Mouse (Mus musculus): ENCODE measurements around the gene Vangl1. TPM values are rescaled to one million over a fixed set of nuclear protein-coding genes. Genes with fewer than 3 reads are reported as not detected.

Gene Vangl1
- polyA plus RNA-seq, 1 experiment from 2014 or later, result 9.0 TPM

DNA sequence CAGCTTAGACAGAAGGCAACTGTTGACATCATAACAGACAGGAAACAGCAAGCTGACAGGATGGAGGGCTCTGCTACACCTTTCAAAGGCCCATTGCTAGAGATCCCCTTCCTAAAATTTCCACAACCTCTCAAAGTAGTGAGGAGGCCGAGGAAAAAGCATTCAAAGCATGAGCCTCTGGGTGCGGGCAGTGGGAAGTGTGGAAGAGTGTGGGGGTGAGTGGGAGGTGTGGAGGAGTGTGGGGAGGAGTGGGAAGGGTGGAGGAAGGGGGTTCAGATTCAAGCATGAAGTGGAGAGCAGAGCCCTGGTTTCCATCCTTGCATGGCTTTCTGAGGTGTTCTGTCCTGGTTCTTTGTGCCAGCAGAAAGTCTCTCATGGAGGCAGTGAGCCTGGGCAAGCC is 13.8 kb upstream of the Vangl1 start:
- H3K9me3 ChIP-seq (ENCODE audit: control insufficient read depth, low read length), result no peaks in the 10 kb centered on the region
- no peak for ATAC-seq (ENCODE audit: low FRiP score)
- WGBS, result 89% methylated on average over 2 of the region's 2 CpGs

GRCm38 (mm10) chr3:102214736-102215135 is 10.2 kb upstream of the Vangl1 start:
- Histone ChIP-seq H3K27ac (no peak overlapping the region), H3K27me3 (ENCODE audit: control insufficient read depth, insufficient read depth, low read length) (no peaks in the 10 kb centered on the region), H3K9ac (no peak overlapping the region), H3K36me3 (replicated peaks; ENCODE audit: control insufficient read depth, insufficient read depth) (no peaks in the 10 kb centered on the region), H3K4me3 (replicated peaks; ENCODE audit: low read length) (no peak overlapping the region), H3K4me2 (replicated peaks) (no peak overlapping the region), H3K4me1 (replicated peaks; ENCODE audit: control insufficient read depth, insufficient read depth, low read length) (no peaks in the 10 kb centered on the region), H3K9me3 (ENCODE audit: control insufficient read depth, low read length) (no peaks in the 10 kb centered on the region)
- WGBS, result 90% methylated on average over 4 of the region's 4 CpGs
- ATAC-seq (ENCODE audit: low FRiP score) (no peak), DNase-seq (ENCODE audit: low spot score) (no peak)

More for the DNA sequence above, 13.8 kb upstream of the Vangl1 start:
- Histone ChIP-seq H3K4me1 (replicated peaks; ENCODE audit: control insufficient read depth, insufficient read depth, low read length) (no peaks in the 10 kb centered on the region), H3K4me3 (replicated peaks; ENCODE audit: low read length) (no peak overlapping the region), H3K9ac (no peak overlapping the region), H3K4me2 (replicated peaks) (no peak overlapping the region), H3K36me3 (replicated peaks; ENCODE audit: control insufficient read depth, insufficient read depth) (no peaks in the 10 kb centered on the region), H3K27me3 (ENCODE audit: control insufficient read depth, insufficient read depth, low read length) (no peaks in the 10 kb centered on the region), H3K27ac (no peak overlapping the region)
- DNase-seq (ENCODE audit: low spot score), result no peak

- no peak overlapping the region for H3K27ac ChIP-seq
- H3K4me3 ChIP-seq (replicated peaks; ENCODE audit: low read length), result no peak overlapping the region
- ATAC-seq (ENCODE audit: low FRiP score) (no peak), DNase-seq (ENCODE audit: low spot score) (no peak)
- no peaks in the 10 kb centered on the region for H3K9me3 ChIP-seq (ENCODE audit: control insufficient read depth, low read length)
- H3K27me3 ChIP-seq (ENCODE audit: control insufficient read depth, insufficient read depth, low read length), result no peaks in the 10 kb centered on the region
- no peak overlapping the region for H3K4me2 ChIP-seq (replicated peaks)
- WGBS, result 76% methylated on average over 4 of the region's 4 CpGs
- H3K4me1 ChIP-seq (replicated peaks; ENCODE audit: control insufficient read depth, insufficient read depth, low read length), result no peaks in the 10 kb centered on the region
- no peaks in the 10 kb centered on the region for H3K36me3 ChIP-seq (replicated peaks; ENCODE audit: control insufficient read depth, insufficient read depth)
- H3K9ac ChIP-seq, result no peak overlapping the region
These were observed 9.8 kb upstream of the Vangl1 start for GRCm38 (mm10) chr3:102214299-102214698.

- no peak overlapping the region for H3K4me3 ChIP-seq (replicated peaks; ENCODE audit: low read length)
- H3K4me2 ChIP-seq (replicated peaks), result no peak overlapping the region
- 58% methylated on average over 6 of the region's 6 CpGs for WGBS
- ATAC-seq (ENCODE audit: low FRiP score), result no peak
- H3K9me3 ChIP-seq (ENCODE audit: control insufficient read depth, low read length), result no peaks in the 10 kb centered on the region
- no peaks in the 10 kb centered on the region for H3K27me3 ChIP-seq (ENCODE audit: control insufficient read depth, insufficient read depth, low read length)
- no peak overlapping the region for H3K27ac ChIP-seq
- no peak for DNase-seq (ENCODE audit: low spot score)
- H3K4me1 ChIP-seq (replicated peaks; ENCODE audit: control insufficient read depth, insufficient read depth, low read length), result no peaks in the 10 kb centered on the region
- H3K9ac ChIP-seq, result no peak overlapping the region
- H3K36me3 ChIP-seq (replicated peaks; ENCODE audit: control insufficient read depth, insufficient read depth), result no peaks in the 10 kb centered on the region
These were observed 8.4 kb upstream of the Vangl1 start for GRCm38 (mm10) chr3:102212896-102213295.

DNA sequence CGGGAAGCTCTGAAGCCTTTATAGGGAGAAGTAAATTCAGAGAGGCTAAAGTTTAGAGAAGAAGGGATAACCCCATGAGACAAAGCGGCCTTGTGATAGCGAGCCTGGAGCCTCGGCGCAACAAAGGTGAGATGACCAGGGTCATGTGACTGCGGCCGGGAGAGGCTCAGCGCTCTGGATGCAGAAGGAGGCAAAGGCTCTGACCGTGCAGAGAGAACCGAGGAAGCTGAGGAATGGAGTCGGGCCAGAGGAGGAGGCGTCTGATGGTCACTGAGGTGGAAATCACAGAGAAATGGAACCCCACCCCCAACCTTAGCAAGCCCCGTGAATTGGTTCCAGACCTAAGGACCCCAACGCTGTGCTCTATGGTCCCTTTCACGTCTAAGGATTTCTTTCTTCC is 7.8 kb upstream of the Vangl1 start:
- no peak for DNase-seq (ENCODE audit: low spot score)
- no peaks in the 10 kb centered on the region for H3K36me3 ChIP-seq (replicated peaks; ENCODE audit: control insufficient read depth, insufficient read depth)
- H3K4me3 ChIP-seq (replicated peaks; ENCODE audit: low read length), result no peak overlapping the region
- H3K27ac ChIP-seq, result no peak overlapping the region
- no peaks in the 10 kb centered on the region for H3K9me3 ChIP-seq (ENCODE audit: control insufficient read depth, low read length)
- H3K9ac ChIP-seq, result no peak overlapping the region
- no peaks in the 10 kb centered on the region for H3K27me3 ChIP-seq (ENCODE audit: control insufficient read depth, insufficient read depth, low read length)
- no peak overlapping the region for H3K4me2 ChIP-seq (replicated peaks)
- ATAC-seq (ENCODE audit: low FRiP score), result no peak
- 85% methylated on average over 15 of the region's 15 CpGs for WGBS
- no peaks in the 10 kb centered on the region for H3K4me1 ChIP-seq (replicated peaks; ENCODE audit: control insufficient read depth, insufficient read depth, low read length)

DNA sequence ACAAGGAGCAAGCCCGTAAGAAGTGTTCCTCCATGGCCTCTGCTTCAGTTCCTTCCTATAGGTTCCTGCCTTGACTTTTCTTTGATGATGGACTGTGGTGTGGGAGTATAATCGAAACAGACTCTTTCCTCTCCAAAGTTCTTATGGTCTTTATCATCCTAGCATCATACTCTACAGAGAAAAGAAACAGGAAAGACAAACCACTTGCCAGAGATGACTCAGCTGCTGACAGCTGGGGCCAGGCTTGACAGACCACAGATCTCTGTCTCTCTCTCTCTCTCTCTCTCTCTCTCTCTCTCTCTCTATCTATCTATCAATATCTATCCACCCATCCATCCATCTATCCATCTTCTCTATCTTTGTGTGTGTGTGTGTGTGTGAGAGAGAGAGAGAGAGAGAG is 6.8 kb upstream of the Vangl1 start:
- DNase-seq (ENCODE audit: low spot score) (no peak), ATAC-seq (ENCODE audit: low FRiP score) (no peak)
- Histone ChIP-seq H3K9ac (no peak overlapping the region), H3K36me3 (replicated peaks; ENCODE audit: control insufficient read depth, insufficient read depth) (no peaks in the 10 kb centered on the region), H3K4me2 (replicated peaks) (no peak overlapping the region), H3K4me3 (replicated peaks; ENCODE audit: low read length) (no peak overlapping the region), H3K27me3 (ENCODE audit: control insufficient read depth, insufficient read depth, low read length) (peaks cover 6% of the 10 kb centered on the region; the same call in 1 of the 2 replicates), H3K27ac (no peak overlapping the region), H3K4me1 (replicated peaks; ENCODE audit: control insufficient read depth, insufficient read depth, low read length) (no peaks in the 10 kb centered on the region), H3K9me3 (ENCODE audit: control insufficient read depth, low read length) (no peaks in the 10 kb centered on the region)
- 90% methylated on average over 2 of the region's 2 CpGs for WGBS

GRCm38 (mm10) chr3:102210775-102211174 is 6.3 kb upstream of the Vangl1 start:
- ATAC-seq (ENCODE audit: low FRiP score), result no peak

GRCm38 (mm10) chr3:102208861-102209260 is 4.4 kb upstream of the Vangl1 start:
- Histone ChIP-seq H3K4me1 (replicated peaks; ENCODE audit: control insufficient read depth, insufficient read depth, low read length) (peaks cover 11% of the 10 kb centered on the region; the same call in 1 of the 2 replicates), H3K9me3 (ENCODE audit: control insufficient read depth, low read length) (no peaks in the 10 kb centered on the region), H3K27ac (no peak overlapping the region), H3K4me3 (replicated peaks; ENCODE audit: low read length) (no peak overlapping the region), H3K9ac (no peak overlapping the region), H3K36me3 (replicated peaks; ENCODE audit: control insufficient read depth, insufficient read depth) (no peaks in the 10 kb centered on the region), H3K27me3 (ENCODE audit: control insufficient read depth, insufficient read depth, low read length) (peaks cover 16% of the 10 kb centered on the region; the same call in 1 of the 2 replicates), H3K4me2 (replicated peaks) (no peak overlapping the region)
- DNase-seq (ENCODE audit: low spot score) (no peak), ATAC-seq (ENCODE audit: low FRiP score) (no peak)
- 81% methylated on average over 6 of the region's 6 CpGs for whole genome bisulfite sequencing

More at GRCm38 (mm10) chr3:102210775-102211174, 6.3 kb upstream of the Vangl1 start:
- H3K4me3 ChIP-seq (replicated peaks; ENCODE audit: low read length), result no peak overlapping the region
- no peaks in the 10 kb centered on the region for H3K9me3 ChIP-seq (ENCODE audit: control insufficient read depth, low read length)
- H3K4me2 ChIP-seq (replicated peaks), result no peak overlapping the region
- H3K4me1 ChIP-seq (replicated peaks; ENCODE audit: control insufficient read depth, insufficient read depth, low read length), result no peaks in the 10 kb centered on the region
- no peak for DNase-seq (ENCODE audit: low spot score)
- no peaks in the 10 kb centered on the region for H3K36me3 ChIP-seq (replicated peaks; ENCODE audit: control insufficient read depth, insufficient read depth)
- no peak overlapping the region for H3K27ac ChIP-seq
- H3K27me3 ChIP-seq (ENCODE audit: control insufficient read depth, insufficient read depth, low read length), result peaks cover 11% of the 10 kb centered on the region; the same call in 1 of the 2 replicates
- 71% methylated on average over 3 of the region's 3 CpGs for WGBS
- no peak overlapping the region for H3K9ac ChIP-seq

DNA sequence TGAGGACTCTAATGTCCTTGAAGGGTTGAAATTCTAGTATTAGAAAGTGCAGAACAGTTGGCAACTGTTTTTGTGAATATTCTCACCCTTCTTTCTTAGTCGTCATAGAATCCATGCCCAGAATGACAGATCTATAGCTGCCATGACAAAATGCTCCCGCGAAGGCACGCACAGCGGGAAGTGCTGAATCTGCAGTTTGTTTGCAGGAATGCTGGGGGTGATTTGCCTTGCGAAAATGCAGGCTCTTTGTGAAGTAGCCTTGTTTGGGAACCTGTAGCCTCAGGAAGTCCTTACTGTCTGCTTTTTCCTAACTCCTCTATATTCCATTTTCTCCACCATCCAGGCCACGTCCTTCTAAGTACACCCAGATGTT is 951 bp upstream of the Vangl1 start:
- Histone ChIP-seq H3K27me3 (ENCODE audit: control insufficient read depth, insufficient read depth, low read length) (peaks cover 38% of the 10 kb centered on the region), H3K4me2 (replicated peaks) (peak overlapping the region; percentile 100), H3K4me1 (replicated peaks; ENCODE audit: control insufficient read depth, insufficient read depth, low read length) (peaks cover 23% of the 10 kb centered on the region), H3K27ac (0 out of 2 replicates have a peak overlapping the region, but pooled peaks have one; percentile 7), H3K4me3 (replicated peaks; ENCODE audit: low read length) (no peak overlapping the region; the same call in 1 of the 2 replicates), H3K36me3 (replicated peaks; ENCODE audit: control insufficient read depth, insufficient read depth) (no peaks in the 10 kb centered on the region), H3K9me3 (ENCODE audit: control insufficient read depth, low read length) (no peaks in the 10 kb centered on the region), H3K9ac (no peak overlapping the region)
- no peak for ATAC-seq (ENCODE audit: low FRiP score)
- DNase-seq (ENCODE audit: low spot score), result peak; percentile 49
- WGBS, result 3% methylated on average over 7 of the region's 7 CpGs
